Mouse (Mus musculus) layer of hippocampus, adult 8-10 months (tissue): ENCODE measurements around the gene Cbx5. TPM values are rescaled to one million over a fixed set of nuclear protein-coding genes. Genes with fewer than 3 reads are reported as not detected.

ENCODE experiments used
- DNase-seq, 2 experiments: peaks; one replicate each; pipeline ENCODE4 v3.0.0; 2022; ENCODE audit warnings: low spot score in 2 of 2
- total RNA-seq, 4 experiments: library from RNA; stranded (reverse); gene quantifications; 2 replicates each; pipeline ENCODE4 v1.2.4; 2022

The Cbx5 gene
- total RNA-seq, 4 experiments from 2014 or later: 170 to 209 (median 180) TPM

- no peak for DNase-seq
These were observed 66.4 kb downstream of the Cbx5 start for GRCm38 (mm10) chr15:103173251-103173650.

GRCm38 (mm10) chr15:103172537-103172936 lies 67.1 kb downstream of the Cbx5 start:
- peak in 1 of 2 experiments; percentile 54 for DNase-seq

- DNase-seq: no peak
These were observed 68.3 kb downstream of the Cbx5 start for GRCm38 (mm10) chr15:103171276-103171675.

GRCm38 (mm10) chr15:103170316-103170679 lies 69.3 kb downstream of the Cbx5 start:
- DNase-seq: no peak

- no peak for DNase-seq
These were observed 69.9 kb downstream of the Cbx5 start for GRCm38 (mm10) chr15:103169612-103170315.

GRCm38 (mm10) chr15:103168801-103169611 lies 70.6 kb downstream of the Cbx5 start:
- DNase-seq: no peak

GRCm38 (mm10) chr15:103167786-103168185 lies 71.8 kb downstream of the Cbx5 start:
- no peak for DNase-seq

GRCm38 (mm10) chr15:103167042-103167615 lies 72.5 kb downstream of the Cbx5 start, which contains the start of gene Smug1:
Gene Smug1 (minus strand): TSS chr15:103167092.
- no peak for DNase-seq

GRCm38 (mm10) chr15:103165924-103166323 lies 73.7 kb downstream of the Cbx5 start:
- DNase-seq: no peak

GRCm38 (mm10) chr15:103165379-103165778 lies 74.2 kb downstream of the Cbx5 start:
- DNase-seq: peak; percentile 82 to 91

GRCm38 (mm10) chr15:103163182-103163919 lies 76.3 kb downstream of the Cbx5 start:
- peak; percentile 92 to 94 for DNase-seq

- peak; percentile 45 to 56 for DNase-seq
These were observed 82.0 kb downstream of the Cbx5 start for GRCm38 (mm10) chr15:103157585-103157984.

- no peak for DNase-seq
These were observed 82.7 kb downstream of the Cbx5 start for GRCm38 (mm10) chr15:103156890-103157289.

GRCm38 (mm10) chr15:103155366-103156321 lies 84.0 kb downstream of the Cbx5 start:
- no peak for DNase-seq

- no peak for DNase-seq
These were observed 86.6 kb downstream of the Cbx5 start for GRCm38 (mm10) chr15:103152890-103153610.

GRCm38 (mm10) chr15:103152371-103152770 lies 87.2 kb downstream of the Cbx5 start:
- DNase-seq: no peak

GRCm38 (mm10) chr15:103147779-103148178 lies 91.8 kb downstream of the Cbx5 start:
- no peak for DNase-seq

GRCm38 (mm10) chr15:103147422-103147690 lies 92.3 kb downstream of the Cbx5 start:
- DNase-seq: no peak

- peak; percentile 38 to 72 for DNase-seq
These were observed 92.8 kb downstream of the Cbx5 start for GRCm38 (mm10) chr15:103146627-103147421.
